Mouse (Mus musculus) 3T3-L1 (cell line): ENCODE results near the gene Eml1.
"Not testable (repeated sequence)": the region's sequence is repeated elsewhere in the genome, so short reads cannot be mapped to it uniquely, and the experiment has no call there.

Experiments
- DNase-seq: peaks from one replicate; pipeline ENCODE4 v3.0.0-alpha.2; 2015; ENCODE audit warnings: low read depth, low spot score

Gene Eml1

GRCm38 (mm10) chr12:108472898-108473297 lies 102.1 kb downstream of the Eml1 start:
- no peak for DNase-seq

- no peak for DNase-seq
Observed at GRCm38 (mm10) chr12:108474440-108474839, 103.7 kb downstream of the Eml1 start.

DNA sequence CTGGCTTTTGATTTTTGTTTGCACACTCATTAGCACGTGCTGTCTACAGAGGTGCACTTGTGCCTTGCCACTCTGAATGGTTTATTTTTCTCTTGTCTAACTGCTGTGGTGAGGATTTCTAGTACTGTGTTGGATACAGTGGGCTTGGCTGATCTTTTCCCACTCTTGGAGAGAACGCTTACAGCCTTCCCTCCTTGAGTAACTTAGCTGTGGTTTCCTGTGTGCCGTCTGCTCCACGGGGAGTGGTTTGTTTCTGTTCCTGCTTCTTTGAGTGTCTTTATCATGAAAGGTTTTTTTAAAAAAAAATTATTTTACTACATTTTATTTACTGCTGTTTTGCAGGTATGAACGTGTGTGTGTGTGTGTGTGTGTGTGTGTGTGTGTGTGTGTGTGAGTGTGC lies 108.0 kb downstream of the Eml1 start:
- DNase-seq, result no peak

GRCm38 (mm10) chr12:108480704-108481365 lies 110.1 kb downstream of the Eml1 start:
- DNase-seq, result no peak

DNA sequence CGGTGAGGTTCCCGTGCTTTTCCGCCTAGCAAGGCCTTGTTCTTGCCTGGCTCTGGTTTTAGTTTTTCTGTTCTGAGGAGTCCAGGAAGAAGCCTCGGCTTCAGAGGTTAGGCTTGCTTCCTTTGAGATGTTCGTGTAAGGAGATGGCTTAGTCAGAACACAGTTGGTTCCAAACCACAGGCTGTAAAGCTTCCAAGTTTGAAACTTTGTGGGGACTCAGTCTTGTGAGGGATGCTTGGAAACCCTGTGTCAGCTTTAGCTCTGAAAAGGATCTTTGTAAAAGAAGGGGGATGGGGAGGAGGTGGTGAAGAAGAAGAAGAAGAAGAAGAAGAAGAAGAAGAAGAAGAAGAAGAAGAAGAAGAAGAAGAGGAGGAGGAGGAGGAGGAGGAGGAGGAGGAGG lies 118.3 kb downstream of the Eml1 start:
- DNase-seq, result peak; percentile 96

DNA sequence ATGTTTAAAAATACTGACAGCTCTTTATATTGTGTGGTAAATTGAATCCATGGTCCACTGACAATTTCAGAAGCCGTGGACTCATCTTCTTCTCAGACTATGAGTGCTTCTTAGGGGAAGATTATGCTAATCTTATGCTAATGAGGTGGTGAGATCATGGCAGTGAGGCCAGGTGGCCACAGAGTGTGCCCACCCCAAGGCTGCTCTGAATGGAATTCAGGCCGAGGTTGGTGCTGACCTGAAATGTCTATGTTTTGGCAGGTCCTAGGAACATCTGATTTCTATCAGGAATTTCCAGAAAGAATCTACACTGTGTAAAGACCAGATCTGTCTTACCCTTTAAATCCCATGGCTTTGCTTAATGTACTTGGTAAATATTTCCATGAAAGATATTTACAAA lies 119.0 kb downstream of the Eml1 start:
- DNase-seq, result peak; percentile 72

DNA sequence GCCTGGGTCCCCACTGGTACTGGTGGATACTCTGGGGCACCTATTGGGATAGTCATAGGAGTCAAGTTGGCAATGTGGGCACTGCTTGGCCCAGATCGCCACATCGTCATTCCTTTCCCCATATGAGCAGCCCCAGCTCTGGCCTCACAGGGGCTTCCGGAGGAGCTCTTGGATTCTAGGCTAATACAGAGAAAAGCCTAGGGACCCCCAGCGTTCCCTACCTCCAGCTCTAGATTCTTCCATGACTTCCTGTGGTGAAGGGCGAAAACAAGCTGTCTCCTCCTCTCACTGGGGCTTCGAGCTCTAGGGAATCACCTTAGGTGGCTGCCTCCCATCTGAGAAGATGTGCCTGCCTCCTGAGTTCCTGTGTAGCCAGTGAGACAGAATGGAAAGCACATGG lies 119.6 kb downstream of the Eml1 start:
- DNase-seq, result no peak

DNA sequence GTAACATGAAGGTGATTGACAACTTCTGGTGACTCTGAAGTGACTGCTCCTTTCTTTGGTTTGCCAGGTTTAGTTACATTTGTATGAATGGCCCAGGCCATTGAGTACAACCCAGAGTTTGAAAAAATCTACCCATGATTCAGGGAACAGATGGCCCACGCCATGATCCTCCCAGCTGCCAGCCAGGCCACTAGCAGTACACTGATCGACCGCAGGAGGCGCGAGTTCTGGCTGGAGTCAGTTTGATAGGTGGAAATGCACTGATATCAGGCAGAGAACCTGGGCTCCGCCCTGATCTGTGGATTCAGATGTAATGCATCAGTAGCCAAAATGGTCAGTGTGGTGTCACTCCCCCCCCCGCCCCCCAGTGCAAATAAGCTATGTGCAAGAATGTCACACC lies 120.2 kb downstream of the Eml1 start:
- no peak for DNase-seq

DNA sequence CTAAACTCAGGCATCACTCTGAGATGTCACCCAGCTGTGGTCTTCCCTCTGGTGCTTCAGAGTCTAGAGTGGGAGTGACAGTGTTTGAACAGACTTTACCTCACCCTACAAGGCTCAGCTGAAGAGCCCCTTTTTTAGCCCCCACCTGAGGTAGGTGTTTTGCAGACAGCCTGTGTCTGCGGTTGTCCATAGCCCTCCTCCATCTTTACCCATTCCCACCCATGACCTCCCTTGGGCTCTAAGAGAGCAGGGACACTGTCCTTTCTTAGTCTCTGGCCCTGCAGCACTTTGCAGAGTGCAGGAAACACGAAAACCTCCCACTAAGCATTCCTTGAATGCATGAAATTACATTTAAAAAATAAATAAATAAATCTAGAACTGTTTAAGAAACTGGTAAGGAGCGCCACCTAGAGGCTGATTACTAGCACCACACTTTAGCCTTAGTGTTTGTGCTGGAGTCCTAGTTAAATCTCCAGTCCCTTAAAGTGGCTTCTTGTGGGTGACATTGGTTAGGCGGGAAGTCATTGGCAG lies 123.3 kb downstream of the Eml1 start:
- DNase-seq, result peak; percentile 84

GRCm38 (mm10) chr12:108495455-108496235 lies 124.9 kb downstream of the Eml1 start:
- DNase-seq, result peak; percentile 81

- no peak for DNase-seq
Observed at GRCm38 (mm10) chr12:108503064-108503463, 132.3 kb downstream of the Eml1 start.

- no peak for DNase-seq
Observed at GRCm38 (mm10) chr12:108503582-108503981, 132.8 kb downstream of the Eml1 start.

DNA sequence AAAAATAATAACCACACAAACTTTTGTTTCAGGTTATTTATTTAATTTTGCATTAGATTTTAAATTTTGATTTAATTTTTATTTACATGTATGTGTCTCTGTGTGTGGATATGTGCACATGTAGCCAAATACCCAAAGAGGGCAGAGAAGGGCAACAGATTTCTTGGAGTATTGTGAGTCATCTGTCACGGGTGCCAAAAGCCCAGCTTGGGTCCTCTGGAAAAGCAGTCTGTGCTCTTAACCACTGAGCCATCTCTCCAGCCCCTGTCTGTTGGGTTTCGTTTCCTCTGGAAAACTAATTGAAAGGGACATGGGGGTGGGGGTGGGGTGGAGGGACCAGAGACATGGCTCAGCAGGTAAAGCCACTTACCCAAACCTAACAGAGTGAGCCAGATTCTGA lies 135.1 kb downstream of the Eml1 start:
- no peak for DNase-seq

- DNase-seq, result not testable (repeated sequence)
Observed at GRCm38 (mm10) chr12:108507046-108507445, 136.3 kb downstream of the Eml1 start.

DNA sequence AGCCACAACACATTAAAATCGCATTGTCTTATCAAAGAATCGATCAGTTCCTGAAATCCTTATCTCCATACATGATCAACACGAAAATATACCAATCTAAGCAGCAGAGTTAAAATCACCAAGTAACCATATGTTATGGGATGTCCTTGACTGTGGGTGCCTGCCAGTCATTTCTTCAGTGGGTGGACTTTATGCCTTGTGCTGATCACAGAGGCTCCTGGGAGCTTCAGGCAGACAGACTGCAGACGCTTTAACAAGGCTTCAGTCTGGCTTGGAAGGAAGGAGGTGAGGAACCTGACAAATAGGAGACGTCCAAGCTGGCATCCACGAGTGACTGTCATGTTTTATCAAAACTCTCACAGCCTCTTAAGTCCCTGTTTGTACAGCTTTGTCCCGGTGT lies 139.8 kb downstream of the Eml1 start:
- DNase-seq, result no peak

- DNase-seq, result peak; percentile 70
Observed at GRCm38 (mm10) chr12:108511009-108511408, 140.3 kb downstream of the Eml1 start.

DNA sequence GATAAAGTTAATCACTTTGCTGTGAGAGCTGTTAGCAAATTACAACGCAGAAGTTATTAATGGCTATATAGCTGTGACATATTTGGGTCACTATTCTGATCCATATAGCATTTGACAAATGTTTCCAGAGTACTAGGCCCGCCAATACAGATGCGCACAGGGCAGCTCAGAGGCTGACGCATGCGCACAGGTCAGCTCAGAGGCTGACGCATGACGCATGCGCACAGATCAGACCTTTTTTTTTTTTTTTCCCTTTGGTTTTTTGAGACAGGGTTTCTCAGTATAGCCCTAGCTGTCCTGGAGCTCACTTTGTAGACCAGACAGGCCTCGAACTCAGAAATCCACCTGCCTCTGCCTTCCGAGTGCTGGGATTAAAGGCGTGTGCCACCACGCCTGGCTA lies 144.7 kb downstream of the Eml1 start:
- no peak for DNase-seq

DNA sequence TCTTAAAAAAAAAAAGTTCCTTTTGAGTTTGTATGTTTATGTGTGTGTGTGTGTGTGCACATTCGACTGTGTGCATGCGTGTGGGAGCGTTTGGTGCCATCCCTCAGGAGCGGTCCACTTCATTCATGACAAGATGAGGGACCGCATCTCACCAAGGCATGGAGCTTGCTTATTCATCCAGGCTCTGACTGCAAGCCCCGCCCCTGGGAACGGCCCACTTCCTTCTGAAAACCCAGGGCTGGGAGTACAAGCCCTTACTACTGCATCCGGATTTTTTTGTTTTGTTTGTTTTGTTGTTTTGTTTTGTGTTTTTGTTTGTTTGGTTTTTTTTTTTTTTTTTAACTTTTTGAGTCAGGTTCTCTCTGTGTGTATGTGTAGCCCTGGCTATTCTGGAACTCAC lies 148.6 kb downstream of the Eml1 start:
- DNase-seq, result no peak

DNA sequence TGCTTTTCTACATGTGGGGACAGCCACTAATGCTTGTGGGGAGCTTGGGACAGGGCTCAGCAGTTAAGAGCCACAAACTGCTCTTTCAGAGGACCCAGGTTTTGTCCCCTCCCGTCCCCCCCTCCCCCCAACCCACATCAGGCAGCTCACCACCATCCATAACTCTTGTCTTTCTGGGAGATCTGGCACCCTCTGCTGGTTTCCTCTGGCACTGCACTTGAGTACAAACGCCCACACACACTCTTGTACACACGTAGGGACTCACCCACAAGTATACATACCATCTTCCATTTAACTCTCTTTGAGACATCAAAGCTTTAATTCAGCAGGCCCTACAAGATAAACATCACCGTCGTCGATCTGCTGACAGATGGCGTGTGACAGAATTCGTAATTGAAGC lies 158.5 kb downstream of the Eml1 start:
- peak; percentile 78 for DNase-seq

DNA sequence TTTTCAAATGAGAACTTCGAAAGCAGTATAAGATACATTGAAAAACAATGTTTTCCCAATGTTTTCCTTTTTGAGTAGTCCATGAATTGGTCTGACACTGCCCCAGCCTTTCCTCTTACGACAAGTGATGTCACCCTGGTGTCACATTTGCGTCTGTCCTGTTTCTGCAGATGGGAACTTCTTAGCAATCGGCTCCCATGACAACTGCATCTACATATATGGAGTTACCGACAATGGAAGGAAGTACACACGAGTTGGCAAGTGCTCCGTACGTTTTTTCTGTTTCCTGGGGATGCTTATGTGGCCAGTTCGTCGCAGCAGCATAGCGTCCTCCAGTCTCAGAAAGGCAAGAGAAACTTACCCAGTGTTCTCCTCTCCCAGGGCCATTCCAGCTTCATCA lies 163.7 kb downstream of the Eml1 start:
- no peak for DNase-seq

DNA sequence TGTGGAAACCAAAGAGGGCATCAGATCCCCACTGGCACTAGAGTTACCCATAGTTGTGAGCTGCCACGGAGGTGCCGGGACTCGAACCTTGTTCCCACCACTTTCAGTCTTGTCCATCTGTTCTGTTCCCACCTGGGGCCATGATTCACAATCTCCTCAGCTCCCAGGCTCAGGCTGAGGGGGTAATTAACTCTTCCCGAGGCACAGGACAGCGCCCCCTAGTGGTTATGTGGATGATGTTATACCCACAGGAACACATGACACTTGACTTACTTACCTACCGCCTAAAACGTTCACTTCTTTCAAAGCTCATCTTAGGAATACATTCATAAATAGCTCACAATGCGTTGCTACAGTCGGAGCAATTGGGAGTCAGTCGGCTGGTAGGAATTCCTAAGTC lies 165.7 kb downstream of the Eml1 start:
- peak; percentile 54 for DNase-seq

GRCm38 (mm10) chr12:108541088-108541487 lies 170.3 kb downstream of the Eml1 start:
- DNase-seq, result peak; percentile 70
